Mouse (Mus musculus) midbrain, embryonic 10.5 days (tissue): ENCODE measurements around the gene Serp1. TPM values are rescaled to one million over a fixed set of nuclear protein-coding genes. Genes with fewer than 3 reads are reported as not detected.
"Not testable (repeated sequence)": the region's sequence is repeated elsewhere in the genome, so short reads cannot be mapped to it uniquely, and the experiment has no call there.

Experiments used
- DNase-seq: peaks from one replicate; pipeline ENCODE4 v3.0.0-alpha.2; 2017; ENCODE audit warnings: low spot score
- H3K27ac ChIP-seq: fragments of 300-500 bp; sonication (generic); replicated peaks from 2 replicates; pipeline ENCODE4 v1.5.1; 2016; ENCODE audit warnings: mild to moderate bottlenecking
- H3K27me3 ChIP-seq: fragments of 300-500 bp; sonication (generic); 2 replicates; pipeline ENCODE4 v1.6.1; 2016; ENCODE audit warnings: low read depth, mild to moderate bottlenecking; ENCODE audit not compliant: poor library complexity, severe bottlenecking
- H3K36me3 ChIP-seq: fragments of 300-500 bp; sonication (generic); 2 replicates; pipeline ENCODE4 v1.6.1; 2016; ENCODE audit warnings: mild to moderate bottlenecking, moderate library complexity
- H3K4me1 ChIP-seq: fragments of 300-500 bp; sonication (generic); 2 replicates; pipeline ENCODE4 v1.6.1; 2016
- H3K4me3 ChIP-seq: fragments of 300-500 bp; sonication (generic); 2 replicates; pipeline ENCODE4 v1.5.1; 2016; ENCODE audit warnings: mild to moderate bottlenecking, moderate library complexity
- H3K9me3 ChIP-seq: fragments of 300-500 bp; sonication (generic); replicated peaks from 2 replicates; pipeline ENCODE4 v1.6.1; 2016; ENCODE audit warnings: mild to moderate bottlenecking
- WGBS: fragments of 180-500 bp; shearing (Covaris S2); methylation state at CpG from one replicate; pipeline ENCODE4 v1.1.7; 2016; 5-methylcytosine and 5-hydroxymethylcytosine counted together
- polyA plus RNA-seq: library from polyadenylated mRNA; unstranded; fragments of >200 nt; fragmentation: Nextera tagmentation; extraction: Ambion mirVana; gene quantifications from 2 replicates; pipeline ENCODE4 v1.2.1, GENCODE M21; 2016

Serp1 gene
- polyA plus RNA-seq, 1 experiment from 2014 or later = 143 TPM

GRCm38 (mm10) chr3:58493621-58494020, 32.1 kb downstream of the Serp1 start:
- no peak overlapping the region for H3K4me3 ChIP-seq
- 87% methylated on average over 4 of the region's 4 CpGs for WGBS

GRCm38 (mm10) chr3:58490787-58491186, 34.9 kb downstream of the Serp1 start:
- Histone ChIP-seq H3K4me1 (no peaks in the 10 kb centered on the region), H3K27me3 (no peaks in the 10 kb centered on the region), H3K27ac (no peak overlapping the region), H3K36me3 (no peaks in the 10 kb centered on the region), H3K9me3 (no peaks in the 10 kb centered on the region), H3K4me3 (no peak overlapping the region)
- 76% methylated on average over 7 of the region's 7 CpGs for WGBS
- no peak for DNase-seq

More at GRCm38 (mm10) chr3:58493621-58494020, 32.1 kb downstream of the Serp1 start:
- no peak for DNase-seq
- Histone ChIP-seq H3K27me3 (no peaks in the 10 kb centered on the region), H3K36me3 (no peaks in the 10 kb centered on the region), H3K27ac (no peak overlapping the region), H3K9me3 (no peaks in the 10 kb centered on the region), H3K4me1 (no peaks in the 10 kb centered on the region)

GRCm38 (mm10) chr3:58487999-58488775, 37.5 kb downstream of the Serp1 start:
- Histone ChIP-seq H3K36me3 (no peaks in the 10 kb centered on the region), H3K4me3 (no peak overlapping the region), H3K27me3 (no peaks in the 10 kb centered on the region), H3K9me3 (no peaks in the 10 kb centered on the region), H3K27ac (no peak overlapping the region), H3K4me1 (no peaks in the 10 kb centered on the region)
- 80% methylated on average over 6 of the region's 8 CpGs for WGBS
- no peak for DNase-seq

GRCm38 (mm10) chr3:58487121-58487520, 38.6 kb downstream of the Serp1 start:
- H3K36me3 ChIP-seq = no peaks in the 10 kb centered on the region
- 67% methylated on average over 3 of the region's 3 CpGs for WGBS
- H3K4me3 ChIP-seq = no peak overlapping the region
- H3K27me3 ChIP-seq = no peaks in the 10 kb centered on the region
- H3K27ac ChIP-seq = no peak overlapping the region
- no peaks in the 10 kb centered on the region for H3K4me1 ChIP-seq
- no peak for DNase-seq
- no peaks in the 10 kb centered on the region for H3K9me3 ChIP-seq

DNA sequence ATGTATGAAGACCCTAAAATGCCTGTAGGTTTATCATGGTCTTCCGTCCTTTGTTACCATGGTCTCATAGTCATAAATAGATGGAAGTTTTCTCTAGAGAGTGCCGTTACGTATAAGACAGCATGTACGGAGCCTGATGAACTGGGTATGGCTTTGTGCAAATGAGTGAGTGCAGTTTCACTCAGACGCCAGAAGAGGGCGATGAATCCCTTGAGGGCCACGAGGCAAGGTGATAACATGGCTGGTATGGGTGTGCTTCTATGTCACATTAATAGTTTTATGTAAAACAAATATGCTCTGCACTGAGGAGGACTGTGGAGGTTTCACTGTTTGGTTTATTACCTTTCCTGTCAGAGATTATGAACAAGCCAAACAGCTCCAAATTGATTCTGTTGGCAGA, 39.8 kb downstream of the Serp1 start:
- Histone ChIP-seq H3K4me1 (no peaks in the 10 kb centered on the region), H3K27ac (no peak overlapping the region), H3K4me3 (no peak overlapping the region), H3K36me3 (no peaks in the 10 kb centered on the region), H3K9me3 (no peaks in the 10 kb centered on the region), H3K27me3 (no peaks in the 10 kb centered on the region)
- no peak for DNase-seq
- WGBS = 69% methylated on average over 7 of the region's 7 CpGs

DNA sequence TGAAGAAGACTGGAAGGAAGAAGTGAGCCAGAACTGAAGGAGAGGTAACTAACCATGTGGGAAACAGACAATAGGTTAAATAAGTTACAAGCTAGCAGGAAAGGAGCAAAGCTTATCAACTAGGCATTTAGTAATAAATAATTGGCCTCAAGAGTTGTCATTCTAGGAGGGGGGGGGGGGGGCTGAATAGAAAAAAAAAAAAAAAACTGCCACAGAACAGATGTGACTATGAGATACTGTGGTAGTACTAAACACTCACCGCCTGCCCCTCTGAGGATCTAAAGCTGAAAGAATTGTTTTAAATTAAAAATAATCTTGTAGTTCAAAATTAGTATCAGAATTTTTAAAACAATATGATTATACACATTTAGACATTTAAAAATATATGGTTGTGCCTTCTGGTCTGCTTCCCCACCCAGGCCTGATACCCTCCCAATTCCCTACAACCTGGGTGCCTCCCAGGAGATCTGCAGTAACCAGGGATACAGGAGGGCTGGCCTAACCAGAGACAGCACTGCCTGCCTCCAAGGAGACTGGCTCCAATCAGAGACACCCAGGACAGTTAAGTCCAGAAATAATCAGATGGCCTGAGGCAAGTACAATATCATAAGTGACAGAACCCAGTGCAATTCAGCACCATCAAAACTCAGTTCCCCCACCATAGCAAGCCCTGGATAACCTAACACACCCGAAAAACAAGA, 46.8 kb downstream of the Serp1 start:
- Histone ChIP-seq H3K4me1 (no peaks in the 10 kb centered on the region), H3K27ac (no peak overlapping the region), H3K36me3 (no peaks in the 10 kb centered on the region), H3K4me3 (no peak overlapping the region), H3K27me3 (no peaks in the 10 kb centered on the region), H3K9me3 (no peaks in the 10 kb centered on the region)
- no peak for DNase-seq
- WGBS = 91% methylated on average over 2 of the region's 2 CpGs

- not testable (repeated sequence) for H3K36me3 ChIP-seq, H3K27me3 ChIP-seq, H3K4me3 ChIP-seq, H3K9me3 ChIP-seq, H3K27ac ChIP-seq, DNase-seq, H3K4me1 ChIP-seq
- WGBS = 100% methylated on average over 1 of the region's 1 CpGs
These were observed 50.4 kb downstream of the Serp1 start for GRCm38 (mm10) chr3:58475298-58475697.

Other genes starting within 250 kb of the Serp1 start
- gene Tsc22d2, start 111.2 kb downstream of the Serp1 start, polyA plus RNA-seq = 7.0 and 7.4 TPM in 2 replicates
- gene Eif2a, start 71 bp downstream of the Serp1 start, polyA plus RNA-seq = 56.0 and 56.3 TPM in 2 replicates
- gene Selenot, start 50.7 kb upstream of the Serp1 start, polyA plus RNA-seq = 16.5 and 17.1 TPM in 2 replicates
- gene Erich6, start 111.3 kb upstream of the Serp1 start, polyA plus RNA-seq = 0.05 TPM in 1 of 2 replicates, not detected in the other
- 2.7 and 2.8 TPM in 2 replicates for gene Siah2, start 166.5 kb upstream of the Serp1 start, polyA plus RNA-seq